Mouse (Mus musculus) kidney, adult 11 months (tissue): ENCODE results near the gene Map4k1.
A peak's percentile ranks its signal among the peaks of the same experiment; 100 is the strongest.

ENCODE experiments used
- DNase-seq: peaks from one replicate; pipeline ENCODE4 v3.0.0; 2022

Gene Map4k1

GRCm38 (mm10) chr7:29028761-29029160 is 46.9 kb downstream of the Map4k1 start:
- DNase-seq: no peak

DNA sequence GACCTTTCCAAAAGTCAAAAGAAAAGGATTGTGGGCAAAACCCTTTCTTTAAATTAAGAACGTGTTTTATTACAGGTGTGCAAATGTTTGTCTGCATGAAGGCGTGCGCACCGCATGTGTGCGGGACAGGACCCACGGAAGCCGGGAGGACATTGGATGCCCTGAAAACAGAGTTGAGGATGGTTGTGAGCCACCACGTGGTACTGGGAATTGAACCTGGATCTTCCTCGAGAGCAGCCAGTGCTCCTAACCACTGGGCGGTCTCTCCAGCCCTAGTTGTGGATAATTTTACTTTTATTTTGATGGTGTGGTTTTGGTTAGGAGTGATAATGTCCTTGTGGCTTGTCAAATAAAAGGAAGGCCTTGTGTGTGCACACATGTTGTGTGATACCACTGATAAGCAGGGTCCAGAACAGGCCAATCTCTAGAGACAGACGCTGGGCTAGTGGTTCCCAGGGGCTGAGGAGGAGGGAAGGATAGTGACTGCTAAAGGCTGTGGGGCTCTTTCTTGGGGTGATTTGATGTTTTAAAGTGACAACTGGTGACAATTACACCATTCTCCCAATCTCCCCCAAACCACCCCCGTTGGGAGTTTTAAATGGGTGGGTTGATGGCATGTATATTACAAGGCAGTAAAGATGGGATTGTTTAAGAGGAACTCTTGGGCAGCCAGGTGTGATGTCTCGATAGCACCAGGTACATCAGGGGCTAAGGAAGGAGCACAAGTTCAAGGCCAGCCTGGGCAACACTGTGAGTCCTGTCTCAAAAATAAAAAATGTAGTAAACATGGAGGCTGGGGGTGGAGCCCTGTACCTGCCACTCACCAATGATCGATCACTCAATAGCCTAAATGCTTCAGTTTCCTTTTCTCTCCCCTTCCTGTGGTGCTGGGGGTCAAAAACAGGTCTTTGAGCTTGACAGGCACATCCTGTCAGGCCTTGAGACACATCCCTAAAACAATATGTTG is 48.1 kb downstream of the Map4k1 start:
- DNase-seq: no peak

DNA sequence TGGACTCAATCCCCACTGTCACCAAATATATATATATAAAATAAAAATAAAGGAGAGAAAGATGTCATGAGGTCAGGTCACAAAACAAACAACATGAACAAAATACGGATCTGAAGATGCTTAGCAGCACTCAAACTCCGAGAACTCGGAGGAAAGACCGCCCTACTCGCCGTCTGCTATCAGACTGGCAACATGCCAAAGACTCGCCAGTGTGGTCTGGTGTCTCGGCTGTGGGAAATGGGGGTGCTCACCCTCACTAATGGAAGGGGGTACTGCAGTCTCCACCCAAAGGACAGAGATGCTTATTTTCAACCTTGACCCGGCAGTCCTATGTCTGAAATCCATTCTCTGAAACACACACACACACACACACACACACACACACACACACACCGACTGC is 49.8 kb downstream of the Map4k1 start:
- no peak for DNase-seq

GRCm38 (mm10) chr7:29032685-29033084 is 50.8 kb downstream of the Map4k1 start:
- no peak for DNase-seq

DNA sequence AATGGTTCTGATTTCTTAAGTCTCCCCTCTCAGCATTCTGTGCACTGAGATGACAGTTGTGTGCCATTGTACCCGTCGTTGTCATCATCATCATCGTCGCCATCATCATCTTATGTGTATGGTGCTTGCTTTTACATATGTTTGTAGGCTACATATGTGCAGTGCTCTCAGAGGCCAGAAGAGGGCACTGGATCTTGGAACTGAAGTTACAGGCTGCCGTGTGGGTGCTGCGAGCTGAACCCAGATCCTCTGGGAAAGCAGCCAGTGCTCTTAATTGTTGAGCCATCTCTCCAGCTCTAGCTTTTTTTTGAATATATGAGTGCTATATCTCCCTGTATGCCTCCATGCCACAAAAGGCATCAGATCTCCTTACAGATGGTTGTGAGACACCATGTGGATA is 55.4 kb downstream of the Map4k1 start:
- no peak for DNase-seq

DNA sequence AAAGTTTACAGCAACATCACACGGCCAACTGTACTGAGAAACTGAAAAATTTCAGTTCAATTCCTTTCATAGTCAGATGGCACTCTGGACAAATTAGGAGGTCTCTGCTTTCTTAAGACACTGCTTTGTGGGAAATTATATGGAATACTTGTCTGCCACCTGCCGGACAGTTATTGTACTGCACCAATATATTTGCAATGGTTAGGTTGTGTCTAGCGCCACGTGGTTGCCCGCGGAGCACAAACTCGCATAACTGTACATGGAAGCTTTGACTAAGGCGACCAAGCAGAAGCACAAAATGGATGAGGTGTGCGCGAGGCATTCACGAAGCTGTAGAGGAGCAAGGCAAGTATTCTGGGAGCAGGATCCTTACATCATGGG is 57.7 kb downstream of the Map4k1 start:
- peak; percentile 74 for DNase-seq

- no peak for DNase-seq
Observed at GRCm38 (mm10) chr7:29039985-29040661, 58.3 kb downstream of the Map4k1 start.

DNA sequence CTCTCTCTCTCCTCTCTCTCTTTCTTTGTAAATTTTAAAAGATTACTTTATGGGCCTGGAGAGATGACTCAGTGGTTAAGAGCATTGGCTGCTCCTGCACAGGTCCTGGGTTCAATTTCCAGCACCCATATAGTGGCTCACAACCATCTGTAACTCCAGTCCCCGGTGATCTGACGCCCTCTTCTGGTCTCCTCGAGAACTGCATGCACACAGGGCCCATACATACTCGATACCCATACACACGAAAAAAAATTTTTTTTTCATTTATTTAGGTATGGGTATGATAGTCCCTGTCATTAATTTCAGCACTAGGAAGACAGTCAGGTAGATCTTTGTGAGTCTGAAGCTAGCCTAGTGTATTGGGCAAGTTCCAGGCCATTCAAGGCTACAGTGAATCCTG is 59.3 kb downstream of the Map4k1 start:
- no peak for DNase-seq

- DNase-seq: peak; percentile 55
Observed at GRCm38 (mm10) chr7:29043016-29043673, 61.3 kb downstream of the Map4k1 start.

DNA sequence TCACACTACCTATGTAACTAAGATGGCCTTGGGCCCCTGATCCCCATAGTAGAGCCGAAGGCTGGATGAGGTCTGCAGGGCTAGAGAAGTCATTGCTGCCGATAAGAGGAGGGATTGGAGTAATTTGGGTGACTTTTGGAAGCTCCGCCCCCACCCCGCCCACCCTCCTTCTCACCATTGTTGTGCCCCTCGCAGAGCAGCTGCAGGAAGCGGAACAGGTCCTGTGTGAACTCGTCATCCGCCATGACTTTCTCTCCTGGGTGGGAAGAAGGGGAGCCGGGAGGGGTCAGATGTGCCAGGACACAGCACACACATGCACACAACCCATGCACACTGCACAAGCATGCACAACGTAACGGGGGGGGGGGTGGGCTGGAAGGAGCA is 61.8 kb downstream of the Map4k1 start:
- DNase-seq: no peak

- no peak for DNase-seq
Observed at GRCm38 (mm10) chr7:29044302-29044701, 62.5 kb downstream of the Map4k1 start.

DNA sequence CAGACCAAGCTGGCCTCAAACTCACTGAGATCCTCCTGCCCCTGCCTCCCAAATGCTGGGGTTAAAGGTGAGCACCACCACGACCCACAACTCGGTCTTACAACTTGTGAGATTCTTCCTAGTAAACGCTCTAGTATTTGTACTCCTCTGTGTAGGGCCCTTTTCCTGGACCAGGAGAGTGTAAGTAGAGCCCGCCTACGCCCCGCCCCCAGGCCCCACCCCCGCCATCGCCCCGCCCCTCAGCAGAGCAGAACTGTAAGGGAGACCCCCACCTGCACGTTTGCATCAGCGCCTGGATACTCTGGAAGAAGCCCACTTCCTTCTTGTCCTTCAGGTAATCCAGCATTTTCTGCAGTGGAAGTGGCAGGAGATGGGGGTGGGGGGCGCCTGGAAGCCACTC is 64.7 kb downstream of the Map4k1 start:
- no peak for DNase-seq

DNA sequence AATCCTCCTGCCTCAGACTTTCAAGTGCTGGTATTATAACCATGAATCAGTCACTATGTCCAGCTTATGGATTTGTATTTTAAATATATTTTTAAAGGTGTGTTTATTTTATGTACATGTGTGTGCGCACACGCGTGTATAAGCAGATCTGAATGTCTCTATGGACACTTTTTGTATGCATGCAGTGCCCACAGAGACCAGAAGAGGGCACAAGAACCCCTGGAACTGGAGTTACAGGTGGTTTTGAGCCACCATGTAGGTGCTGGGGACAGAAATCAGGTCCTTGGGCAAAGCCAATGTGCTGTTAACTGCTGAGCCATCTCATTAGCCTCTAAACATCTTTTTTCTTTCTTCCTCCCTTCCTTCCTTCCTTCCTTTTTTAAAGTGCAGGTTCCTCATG is 66.2 kb downstream of the Map4k1 start:
- no peak for DNase-seq

- no peak for DNase-seq
Observed at GRCm38 (mm10) chr7:29048615-29049014, 66.8 kb downstream of the Map4k1 start.

DNA sequence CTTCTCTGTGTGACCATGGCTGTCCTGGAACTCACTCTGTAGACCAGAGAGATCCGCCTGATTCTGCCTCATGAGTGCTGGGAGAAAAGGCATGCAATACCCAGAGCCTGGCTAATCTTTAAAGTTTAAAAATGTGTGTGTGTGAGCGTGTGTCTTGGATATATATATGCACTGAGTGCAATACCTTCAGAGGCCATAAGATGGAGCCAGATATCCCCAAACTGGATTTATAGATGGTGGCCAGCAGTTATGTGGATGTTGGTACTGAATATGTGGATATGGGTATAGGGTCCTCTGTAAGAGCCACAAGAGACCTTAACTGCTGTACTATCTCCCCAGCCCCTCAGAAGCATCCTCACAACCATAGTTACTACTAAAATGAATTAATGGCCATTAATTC is 68.9 kb downstream of the Map4k1 start:
- no peak for DNase-seq

DNA sequence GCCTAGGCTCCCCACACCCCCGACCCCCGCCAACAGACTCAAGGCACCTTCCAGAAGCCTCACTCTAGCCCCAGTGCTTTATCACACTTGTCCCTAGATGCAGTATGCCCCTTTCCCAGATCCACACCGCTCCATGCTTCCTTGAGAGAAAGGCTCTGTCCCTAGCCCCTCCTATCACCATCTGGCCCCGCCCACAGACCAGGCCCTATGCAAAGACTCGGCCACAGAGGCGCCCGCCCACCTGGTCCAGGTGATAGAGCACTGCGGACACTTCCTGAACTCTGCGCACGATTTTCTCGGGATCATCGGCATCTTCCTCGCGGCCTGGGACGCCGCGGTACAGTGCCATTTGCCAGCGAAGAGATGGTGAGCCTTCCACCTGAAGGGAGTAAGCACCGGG is 71.0 kb downstream of the Map4k1 start:
- no peak for DNase-seq
